ENCODE assay signal across 20 mouse cellular contexts in genomic region chr13:43691755-43692154, GRCm38 (mm10).
DNase-seq lines count a peak whose midpoint lies in the region; ATAC-seq and TF ChIP-seq lines count a peak whose summit lies in the region.
"Had no signal": no experiment of that assay in that cellular context is flagged by ENCODE, and none has a peak within 500 bp of the region (broad histone marks: within the 10 kb centered on the region; RNA-seq: fewer than 3 reads in every experiment).

No protein-coding gene starts in this region.

- no peak overlapping the region for H3K4me3 ChIP-seq in heart, postnatal 0 days (ENCODE audit: low read depth, low read length)
- H3K4me3 ChIP-seq in midbrain, embryonic 11.5 days (ENCODE audit: low read depth, low read length): no peak overlapping the region
- no peak overlapping the region for H3K4me3 ChIP-seq in midbrain, embryonic 15.5 days
- H3K4me3 ChIP-seq: forebrain, embryonic 15.5 days; heart, embryonic 10.5 days; midbrain, embryonic 13.5 days; neural tube, embryonic 12.5 days had no signal

- H3K36me3 ChIP-seq in heart, postnatal 0 days (replicated peaks; ENCODE audit: control insufficient read depth, insufficient read depth, low read length): no peaks in the 10 kb centered on the region
- no peaks in the 10 kb centered on the region for H3K36me3 ChIP-seq in midbrain, embryonic 11.5 days (ENCODE audit: control insufficient read depth, insufficient read depth, low read length)
- H3K36me3 ChIP-seq in midbrain, embryonic 15.5 days (replicated peaks): no peaks in the 10 kb centered on the region
- no peaks in the 10 kb centered on the region for H3K36me3 ChIP-seq in splenic B cell, adult 2 months (ENCODE audit: control insufficient read depth, insufficient read depth, low read length, poor library complexity, severe bottlenecking)
- H3K36me3 ChIP-seq: forebrain, embryonic 15.5 days; heart, embryonic 10.5 days; midbrain, embryonic 13.5 days; neural tube, embryonic 12.5 days had no signal

- no peak overlapping the region for H3K27ac ChIP-seq in heart, postnatal 0 days (ENCODE audit: low read depth)
- no peak overlapping the region for H3K27ac ChIP-seq in midbrain, embryonic 11.5 days (ENCODE audit: low read depth, low read length)
- H3K27ac ChIP-seq in midbrain, embryonic 15.5 days: no peak overlapping the region
- H3K27ac ChIP-seq: forebrain, embryonic 15.5 days; heart, embryonic 10.5 days; midbrain, embryonic 13.5 days; neural tube, embryonic 12.5 days had no signal

- TF ChIP-seq EP300 in heart, postnatal 0 days (IDR thresholded peaks at IDR 0.05; ENCODE audit: low read depth): no peak

- H3K9me3 ChIP-seq in heart, postnatal 0 days (replicated peaks; ENCODE audit: control insufficient read depth, low read length): no peaks in the 10 kb centered on the region; the same call in 1 of the 2 replicates
- H3K9me3 ChIP-seq in midbrain, embryonic 11.5 days (ENCODE audit: control insufficient read depth, low read length): no peaks in the 10 kb centered on the region
- H3K9me3 ChIP-seq in midbrain, embryonic 15.5 days: no peaks in the 10 kb centered on the region
- H3K9me3 ChIP-seq: forebrain, embryonic 15.5 days; heart, embryonic 10.5 days; midbrain, embryonic 13.5 days; neural tube, embryonic 12.5 days had no signal

- ATAC-seq in heart, postnatal 0 days (ENCODE audit: insufficient read depth, low read depth): no peak
- no peak for ATAC-seq in midbrain, embryonic 11.5 days (ENCODE audit: low FRiP score)
- ATAC-seq in midbrain, embryonic 15.5 days (replicated peaks): no peak
- ATAC-seq: forebrain, embryonic 15.5 days; intestine, embryonic 16.5 days; midbrain, embryonic 13.5 days had no signal

- no peaks in the 10 kb centered on the region for H3K27me3 ChIP-seq in heart, postnatal 0 days (ENCODE audit: control insufficient read depth, insufficient read depth, low read length)
- H3K27me3 ChIP-seq in midbrain, embryonic 11.5 days (ENCODE audit: control insufficient read depth, insufficient read depth, low read length): no peaks in the 10 kb centered on the region
- H3K27me3 ChIP-seq in midbrain, embryonic 15.5 days (replicated peaks): no peaks in the 10 kb centered on the region
- H3K27me3 ChIP-seq in splenic B cell, adult 2 months (ENCODE audit: control insufficient read depth, insufficient read depth, low read length, poor library complexity, severe bottlenecking): no peaks in the 10 kb centered on the region
- H3K27me3 ChIP-seq: forebrain, embryonic 15.5 days; midbrain, embryonic 13.5 days; neural tube, embryonic 12.5 days had no signal

- TF ChIP-seq CTCF in heart, postnatal 0 days (IDR thresholded peaks at IDR 0.05; ENCODE audit: low read depth): 0 out of 2 replicates have a peak, but pooled peaks have one; percentile 17

- no peak for DNase-seq in heart, postnatal 0 days (ENCODE audit: low spot score)
- DNase-seq in heart, adult 18-20 months: no peak
- peak; percentile 86 for DNase-seq in midbrain, embryonic 11.5 days (ENCODE audit: low spot score, missing footprints)
- DNase-seq in R1 (ENCODE audit: low read depth, low spot score): peak; percentile 29
- peak; percentile 15 for DNase-seq in splenic B cell, adult 2 months (ENCODE audit: low read depth, low spot score)
- DNase-seq in layer of hippocampus, postnatal 10 days (ENCODE audit: low spot score in 2 of 2): no peak
- DNase-seq: adrenal gland, adult 2 months; cerebellum, adult 11-12 months; cerebellum, postnatal 36 days; kidney, postnatal 10 days; left cerebral cortex, postnatal 4 days; lung, postnatal 10 days; right cerebral cortex, postnatal 4 days had no signal

- no peak overlapping the region for H3K4me2 ChIP-seq in heart, postnatal 0 days (ENCODE audit: low read depth, low read length)
- no peak overlapping the region for H3K4me2 ChIP-seq in midbrain, embryonic 11.5 days
- no peak overlapping the region for H3K4me2 ChIP-seq in midbrain, embryonic 15.5 days
- H3K4me2 ChIP-seq: liver, embryonic 11.5 days; midbrain, embryonic 13.5 days; neural tube, embryonic 12.5 days had no signal

- no peak overlapping the region for H3K9ac ChIP-seq in heart, postnatal 0 days (replicated peaks; ENCODE audit: low read depth, low read length)
- H3K9ac ChIP-seq in midbrain, embryonic 11.5 days (ENCODE audit: low read length): no peak overlapping the region
- H3K9ac ChIP-seq in midbrain, embryonic 15.5 days: no peak overlapping the region
- H3K9ac ChIP-seq: forebrain, embryonic 15.5 days; midbrain, embryonic 13.5 days; neural tube, embryonic 12.5 days had no signal

- no peaks in the 10 kb centered on the region for H3K4me1 ChIP-seq in heart, postnatal 0 days (ENCODE audit: control insufficient read depth, insufficient read depth)
- no peaks in the 10 kb centered on the region for H3K4me1 ChIP-seq in midbrain, embryonic 11.5 days (ENCODE audit: control insufficient read depth, insufficient read depth, low read length)
- peaks cover 6% of the 10 kb centered on the region for H3K4me1 ChIP-seq in midbrain, embryonic 15.5 days

- 66% methylated on average over 3 of the region's 3 CpGs for WGBS in heart, postnatal 0 days
- WGBS in midbrain, embryonic 11.5 days: 67% methylated on average over 3 of the region's 3 CpGs
- WGBS in midbrain, embryonic 15.5 days: 69% methylated on average over 3 of the region's 3 CpGs

Comparison
In these comparisons a context has a peak if more than half of its experiments do, and no peak if none do; other contexts are left out.
1. DNase-seq: peak in midbrain, embryonic 11.5 days (single experiment), R1 (single experiment) and splenic B cell, adult 2 months (single experiment); none in heart, postnatal 0 days (single experiment), heart, adult 18-20 months (0 of 2) and layer of hippocampus, postnatal 10 days (0 of 2).